In genomic region chr1:139391747-139392146, GRCm38 (mm10) we compare ENCODE assay signal across 22 mouse cellular contexts. TPM values are rescaled to one million over a fixed set of nuclear protein-coding genes. Genes with fewer than 3 reads are reported as not detected.
DNase-seq lines count a peak whose midpoint lies in the region; ATAC-seq and TF ChIP-seq lines count a peak whose summit lies in the region.
"Had no signal": no experiment of that assay in that cellular context is flagged by ENCODE, and none has a peak within 500 bp of the region (broad histone marks: within the 10 kb centered on the region; RNA-seq: fewer than 3 reads in every experiment).

No protein-coding gene starts in this region.

- no peaks in the 10 kb centered on the region for H3K36me3 ChIP-seq in embryonic facial prominence, embryonic 14.5 days (ENCODE audit: control insufficient read depth, insufficient read depth, low read length)
- no peaks in the 10 kb centered on the region for H3K36me3 ChIP-seq in embryonic facial prominence, embryonic 10.5 days (replicated peaks)
- H3K36me3 ChIP-seq in midbrain, embryonic 14.5 days (ENCODE audit: control insufficient read depth, insufficient read depth, low read length), result no peaks in the 10 kb centered on the region
- H3K36me3 ChIP-seq in midbrain, embryonic 13.5 days, result no peaks in the 10 kb centered on the region
- no peaks in the 10 kb centered on the region for H3K36me3 ChIP-seq in neural tube, embryonic 13.5 days
- H3K36me3 ChIP-seq: embryonic facial prominence, embryonic 13.5 days; heart, embryonic 12.5 days had no signal

- WGBS in embryonic facial prominence, embryonic 14.5 days, result 22% methylated on average over 2 of the region's 2 CpGs
- 52% methylated on average over 2 of the region's 2 CpGs for WGBS in embryonic facial prominence, embryonic 10.5 days
- 23% methylated on average over 2 of the region's 2 CpGs for WGBS in midbrain, embryonic 14.5 days
- WGBS in midbrain, embryonic 13.5 days, result 36% methylated on average over 2 of the region's 2 CpGs
- WGBS in neural tube, embryonic 13.5 days, result 23% methylated on average over 2 of the region's 2 CpGs

- H3K4me2 ChIP-seq in embryonic facial prominence, embryonic 14.5 days (ENCODE audit: low read depth, low read length), result no peak overlapping the region
- H3K4me2 ChIP-seq in midbrain, embryonic 14.5 days (ENCODE audit: low read length), result no peak overlapping the region
- no peak overlapping the region for H3K4me2 ChIP-seq in midbrain, embryonic 13.5 days (replicated peaks)
- no peak overlapping the region for H3K4me2 ChIP-seq in neural tube, embryonic 13.5 days
- H3K4me2 ChIP-seq: embryonic facial prominence, embryonic 13.5 days; forebrain, embryonic 13.5 days; heart, embryonic 12.5 days; hindbrain, embryonic 14.5 days had no signal

- H3K27me3 ChIP-seq in embryonic facial prominence, embryonic 14.5 days (replicated peaks; ENCODE audit: control insufficient read depth, insufficient read depth, low read length), result no peaks in the 10 kb centered on the region
- no peaks in the 10 kb centered on the region for H3K27me3 ChIP-seq in embryonic facial prominence, embryonic 10.5 days (replicated peaks; ENCODE audit: low read depth, poor library complexity, severe bottlenecking)
- no peaks in the 10 kb centered on the region for H3K27me3 ChIP-seq in midbrain, embryonic 14.5 days (ENCODE audit: control insufficient read depth, insufficient read depth, low read length)
- H3K27me3 ChIP-seq in midbrain, embryonic 13.5 days, result no peaks in the 10 kb centered on the region
- no peaks in the 10 kb centered on the region for H3K27me3 ChIP-seq in neural tube, embryonic 13.5 days
- H3K27me3 ChIP-seq: CH12.LX; embryonic facial prominence, embryonic 13.5 days; forebrain, embryonic 13.5 days; heart, embryonic 12.5 days had no signal

- no peak for TF ChIP-seq CTCF in brain, embryonic 14.5 days (IDR thresholded peaks at IDR 0.05; ENCODE audit: borderline replicate concordance, extremely low read depth, insufficient read depth, insufficient read length)

- TF ChIP-seq POLR2A in brain, embryonic 14.5 days (IDR thresholded peaks at IDR 0.05; ENCODE audit: borderline replicate concordance, extremely low read depth, insufficient read depth, insufficient read length, poor library complexity, severe bottlenecking), result no peak

- H3K9me3 ChIP-seq in embryonic facial prominence, embryonic 14.5 days (ENCODE audit: control insufficient read depth, low read length), result no peaks in the 10 kb centered on the region
- H3K9me3 ChIP-seq in embryonic facial prominence, embryonic 10.5 days, result no peaks in the 10 kb centered on the region
- H3K9me3 ChIP-seq in midbrain, embryonic 14.5 days (ENCODE audit: control insufficient read depth, low read length), result no peaks in the 10 kb centered on the region
- no peaks in the 10 kb centered on the region; the same call in 1 of the 2 replicates for H3K9me3 ChIP-seq in midbrain, embryonic 13.5 days
- no peaks in the 10 kb centered on the region for H3K9me3 ChIP-seq in neural tube, embryonic 13.5 days
- H3K9me3 ChIP-seq: embryonic facial prominence, embryonic 13.5 days; forebrain, embryonic 13.5 days; heart, embryonic 12.5 days had no signal

- H3K9ac ChIP-seq in embryonic facial prominence, embryonic 14.5 days (ENCODE audit: low read depth, low read length), result no peak overlapping the region
- H3K9ac ChIP-seq in midbrain, embryonic 14.5 days (replicated peaks; ENCODE audit: low read length), result no peak overlapping the region
- H3K9ac ChIP-seq in midbrain, embryonic 13.5 days (replicated peaks), result no peak overlapping the region
- H3K9ac ChIP-seq in neural tube, embryonic 13.5 days, result no peak overlapping the region
- H3K9ac ChIP-seq: embryonic facial prominence, embryonic 13.5 days; forebrain, embryonic 13.5 days; forebrain, postnatal 0 days; heart, embryonic 12.5 days; hindbrain, embryonic 14.5 days had no signal

- DNase-seq in embryonic facial prominence, embryonic 14.5 days (ENCODE audit: low spot score), result peak; percentile 24
- no peak for DNase-seq in embryonic facial prominence, embryonic 10.5 days (ENCODE audit: low spot score)
- peak; percentile 42 for DNase-seq in midbrain, embryonic 14.5 days
- DNase-seq in brain, embryonic 14.5 days (ENCODE audit: low read depth), result peak; percentile 31
- no peak for DNase-seq in heart, adult 18-20 months
- DNase-seq in cerebellum, adult 8-10 months, result no peak
- DNase-seq: adrenal gland, adult 2 months; adrenal gland, postnatal 25 days; cerebellum, adult 2 months; cerebellum, postnatal 14 days; forebrain, postnatal 0 days; gastrocnemius, postnatal 14 days had no signal

- H3K4me1 ChIP-seq in embryonic facial prominence, embryonic 14.5 days (ENCODE audit: control insufficient read depth, insufficient read depth, low read length), result no peaks in the 10 kb centered on the region
- H3K4me1 ChIP-seq in embryonic facial prominence, embryonic 10.5 days, result no peaks in the 10 kb centered on the region
- H3K4me1 ChIP-seq in midbrain, embryonic 14.5 days (ENCODE audit: control insufficient read depth, insufficient read depth, low read length), result no peaks in the 10 kb centered on the region
- H3K4me1 ChIP-seq in midbrain, embryonic 13.5 days (replicated peaks), result no peaks in the 10 kb centered on the region
- H3K4me1 ChIP-seq in neural tube, embryonic 13.5 days (replicated peaks), result peaks cover 4% of the 10 kb centered on the region; the same call in 1 of the 2 replicates
- H3K4me1 ChIP-seq: embryonic facial prominence, embryonic 13.5 days; forebrain, embryonic 13.5 days; heart, embryonic 12.5 days had no signal

- H3K27ac ChIP-seq in embryonic facial prominence, embryonic 14.5 days (replicated peaks; ENCODE audit: low read depth, low read length), result no peak overlapping the region
- H3K27ac ChIP-seq in embryonic facial prominence, embryonic 10.5 days (replicated peaks), result no peak overlapping the region
- no peak overlapping the region for H3K27ac ChIP-seq in midbrain, embryonic 14.5 days (replicated peaks; ENCODE audit: low read depth, low read length)
- no peak overlapping the region for H3K27ac ChIP-seq in midbrain, embryonic 13.5 days
- H3K27ac ChIP-seq in neural tube, embryonic 13.5 days (replicated peaks), result no peak overlapping the region
- H3K27ac ChIP-seq: embryonic facial prominence, embryonic 13.5 days; forebrain, embryonic 13.5 days; hindbrain, embryonic 14.5 days had no signal

- H3K4me3 ChIP-seq in embryonic facial prominence, embryonic 14.5 days (ENCODE audit: low read depth, low read length), result no peak overlapping the region
- no peak overlapping the region for H3K4me3 ChIP-seq in embryonic facial prominence, embryonic 10.5 days
- no peak overlapping the region for H3K4me3 ChIP-seq in midbrain, embryonic 14.5 days (replicated peaks; ENCODE audit: low read depth, low read length)
- H3K4me3 ChIP-seq in midbrain, embryonic 13.5 days (replicated peaks), result no peak overlapping the region
- no peak overlapping the region for H3K4me3 ChIP-seq in neural tube, embryonic 13.5 days
- H3K4me3 ChIP-seq: embryonic facial prominence, embryonic 13.5 days; forebrain, embryonic 13.5 days; heart, embryonic 12.5 days had no signal

- no peak for ATAC-seq in embryonic facial prominence, embryonic 14.5 days (ENCODE audit: low read depth)
- no peak for ATAC-seq in midbrain, embryonic 14.5 days (ENCODE audit: low FRiP score, low TSS enrichment)
- no peak for ATAC-seq in midbrain, embryonic 13.5 days
- ATAC-seq in neural tube, embryonic 13.5 days (ENCODE audit: low read depth), result peak; percentile 43; the same call in 1 of the 2 replicates
- ATAC-seq: forebrain, embryonic 13.5 days; forebrain, postnatal 0 days; inflammation-experienced regulatory T-cells, adult 6 months; intestine, postnatal 0 days had no signal

RNA-seq across cellular contexts. Expression of gene Crb1, which starts 14.8 kb away (rescaled TPM):
- polyA plus RNA-seq in embryonic facial prominence, embryonic 14.5 days (2014; fragmentation: Nextera tagmentation; extraction: Ambion mirVana), result 0.10 and 0.34 TPM in 2 replicates
- polyA plus RNA-seq in embryonic facial prominence, embryonic 10.5 days (2016; fragmentation: Nextera tagmentation; extraction: Ambion mirVana), result 0.25 and 0.38 TPM in 2 replicates
- 2.0 and 3.0 TPM in 2 replicates for polyA plus RNA-seq in midbrain, embryonic 14.5 days (2014; fragmentation: Nextera tagmentation; extraction: Ambion mirVana)
- 3.1 and 4.0 TPM in 2 replicates for polyA plus RNA-seq in midbrain, embryonic 13.5 days (2015; fragmentation: Nextera tagmentation; extraction: Ambion mirVana)
- 3.7 and 4.4 TPM in 2 replicates for polyA plus RNA-seq in brain, embryonic 14.5 days (2012; rRNA removed)
- 1.1 and 1.3 TPM in 2 replicates for polyA plus RNA-seq in neural tube, embryonic 13.5 days (2015; fragmentation: Nextera tagmentation; extraction: Ambion mirVana)
- under 1 TPM; 0.42 to 0.51 TPM for total RNA-seq in heart, adult 18-20 months (2021)
- total RNA-seq: adrenal gland, adult 2 months; adrenal gland, postnatal 25 days; gastrocnemius, postnatal 14 days had no signal
- polyA plus RNA-seq: adrenal gland, adult 2 months; embryonic facial prominence, embryonic 13.5 days; gonadal fat pad, adult 2 months; inflammation-experienced regulatory T-cells, adult 6 months had no signal

RNA-seq across cellular contexts. Expression of gene Zbtb41, which starts 30.3 kb away (rescaled TPM):
- 13.3 and 13.7 TPM in 2 replicates for polyA plus RNA-seq in embryonic facial prominence, embryonic 14.5 days (2014; fragmentation: Nextera tagmentation; extraction: Ambion mirVana)
- polyA plus RNA-seq in embryonic facial prominence, embryonic 10.5 days (2016; fragmentation: Nextera tagmentation; extraction: Ambion mirVana), result 10.8 and 11.1 TPM in 2 replicates
- 27.2 and 35.9 TPM in 2 replicates for polyA plus RNA-seq in midbrain, embryonic 14.5 days (2014; fragmentation: Nextera tagmentation; extraction: Ambion mirVana)
- polyA plus RNA-seq in midbrain, embryonic 13.5 days (2015; fragmentation: Nextera tagmentation; extraction: Ambion mirVana), result 17.3 and 19.4 TPM in 2 replicates
- polyA plus RNA-seq in brain, embryonic 14.5 days (2012; rRNA removed), result 14.7 and 20.8 TPM in 2 replicates
- 9.8 and 11.7 TPM in 2 replicates for polyA plus RNA-seq in neural tube, embryonic 13.5 days (2015; fragmentation: Nextera tagmentation; extraction: Ambion mirVana)
- 10 to 100 TPM; 22.9 to 23.2 TPM for total RNA-seq in heart, adult 18-20 months (2021)

Comparison
In these comparisons a context has a peak if more than half of its experiments do, and no peak if none do; other contexts are left out.
1. DNase-seq: peak in embryonic facial prominence, embryonic 14.5 days (single experiment), midbrain, embryonic 14.5 days (single experiment) and brain, embryonic 14.5 days (single experiment); none in embryonic facial prominence, embryonic 10.5 days (single experiment), heart, adult 18-20 months (0 of 2) and cerebellum, adult 8-10 months (single experiment).